Mouse (Mus musculus) G1E (cell line): ENCODE data around the gene Zic5. TPM values are rescaled to one million over a fixed set of nuclear protein-coding genes. Genes with fewer than 3 reads are reported as not detected.

Source experiments
- ATAC-seq: 2 replicates; pipeline ENCODE4 v1.8.0; 2016; ENCODE audit warnings: mild to moderate bottlenecking; ENCODE audit not compliant: insufficient number of reproducible peaks, poor library complexity, low FRiP score, severe bottlenecking; ENCODE audit errors: extremely low read depth
- DNase-seq: peaks from one replicate; pipeline ENCODE4 v3.0.0; 2012; ENCODE audit warnings: low spot score
- H3K27me3 ChIP-seq: 2 replicates; pipeline ENCODE4 v1.6.1; 2012; ENCODE audit warnings: mild to moderate bottlenecking, low read length, inconsistent platforms; ENCODE audit not compliant: insufficient read depth
- H3K36me3 ChIP-seq: replicated peaks from 2 replicates; pipeline ENCODE3; 2012; ENCODE audit warnings: mild to moderate bottlenecking, inconsistent platforms
- H3K4me1 ChIP-seq: 2 replicates; pipeline ENCODE4 v1.6.1; 2012; ENCODE audit warnings: low read depth, low read length, inconsistent platforms, mixed read lengths; ENCODE audit not compliant: insufficient read depth
- H3K4me3 ChIP-seq: 2 replicates; pipeline ENCODE4 v1.5.1; 2012; ENCODE audit warnings: low read depth, mild to moderate bottlenecking, inconsistent platforms, low read length, moderate library complexity, mixed read lengths
- H3K9me3 ChIP-seq: replicated peaks from 2 replicates; pipeline ENCODE4 v1.6.1; 2012; ENCODE audit warnings: inconsistent platforms
- CTCF ChIP-seq: IDR thresholded peaks from 2 replicates; pipeline ENCODE4 v1.5.1; 2012; ENCODE audit warnings: low read depth, low read length, inconsistent platforms, mixed read lengths
- GATA1 ChIP-seq: IDR thresholded peaks from 2 replicates; pipeline ENCODE4 v1.6.1; 2012; ENCODE audit warnings: borderline replicate concordance, low read length, inconsistent platforms, mixed read lengths
- GATA2 ChIP-seq: IDR thresholded peaks from 2 replicates; pipeline ENCODE4 v1.6.1; 2012; ENCODE audit warnings: low read depth, low read length, inconsistent platforms, borderline replicate concordance
- POLR2AphosphoS5 ChIP-seq: IDR thresholded peaks from 2 replicates; pipeline ENCODE4 v1.6.1; 2012; ENCODE audit warnings: low read depth, low read length, inconsistent platforms; ENCODE audit not compliant: insufficient replicate concordance
- TAL1 ChIP-seq: conservative IDR thresholded peaks from 2 replicates; pipeline ENCODE4 v1.6.1; 2012; ENCODE audit warnings: low read depth, low read length, inconsistent platforms, mixed read lengths
- polyA plus RNA-seq: library from polyadenylated mRNA; stranded (reverse); fragments of >175 nt; gene quantifications from 2 replicates; pipeline ENCODE4 v1.2.3, GENCODE M21; 2012
- total RNA-seq, 2 experiments: library from RNA; stranded (forward) in 1 of 2; stranded (reverse) in 1 of 2; fragments of 200-1000 nt in 1 of 2; fragments of >200 nt in 1 of 2; fragmentation: Nextera tagmentation in 1 of 2; gene quantifications; 2 replicates each; pipeline ENCODE4 v1.2.3; 2014 to 2017

Gene Zic5
- not detected in 2 replicates for total RNA-seq (2014; fragmentation: Nextera tagmentation)
- 0.05 TPM in 1 of 2 replicates, not detected in the other for total RNA-seq (2017)
- not detected in 2 replicates for polyA plus RNA-seq

DNA sequence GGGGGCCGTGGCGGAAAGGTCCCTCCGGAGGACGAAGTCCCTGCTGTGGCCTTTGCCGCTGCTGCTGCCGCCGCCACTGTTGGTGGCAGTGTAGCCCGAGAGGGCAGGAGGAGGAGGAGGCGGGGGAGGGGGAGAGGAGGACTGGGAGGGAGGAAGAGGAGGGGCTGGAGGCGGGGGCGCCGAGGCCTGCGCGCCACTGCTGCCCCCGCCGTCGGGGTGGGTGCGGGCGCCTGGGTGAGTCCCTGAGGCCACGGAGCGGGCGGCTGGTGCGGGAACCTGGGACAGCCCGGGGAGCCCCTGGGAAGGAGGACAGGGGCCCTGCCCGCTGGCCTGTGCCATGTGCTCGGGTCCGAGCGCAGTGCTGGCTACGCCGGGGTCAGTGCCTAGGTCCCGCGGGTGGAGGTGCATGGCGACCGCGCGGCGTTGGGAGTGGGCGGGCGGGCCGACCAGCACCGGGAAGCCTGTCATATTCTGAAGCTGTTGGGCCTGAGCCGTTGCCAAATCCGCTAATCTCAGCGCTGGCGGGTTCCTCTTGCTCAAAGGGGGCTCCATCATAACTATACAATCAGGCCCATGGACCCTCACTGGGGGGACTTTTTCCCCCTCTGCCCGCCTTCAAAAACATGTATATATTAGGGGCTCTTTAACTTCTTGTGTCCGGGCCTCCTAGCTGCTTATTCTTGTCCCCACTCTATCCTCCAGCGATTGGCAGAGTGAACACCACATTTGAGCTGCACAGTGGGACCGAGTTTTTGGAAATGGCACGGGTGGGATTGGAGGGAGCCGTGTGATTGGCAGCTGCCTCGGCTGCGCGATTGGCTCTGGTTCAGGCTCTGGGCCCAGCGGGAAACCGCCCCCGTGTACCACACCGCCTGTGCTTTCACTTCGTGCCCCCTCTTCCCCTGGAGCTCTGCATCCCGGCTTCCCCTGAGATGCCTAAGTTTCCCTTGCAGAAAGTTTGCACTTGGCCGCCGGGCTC lies at the start of gene Zic5:
Gene Zic5 (minus strand): TSS at position 915 of the 979 bp plus-strand sequence.
- DNase-seq (no peak), ATAC-seq (no peak)
- Histone ChIP-seq H3K36me3 (no peaks in the 10 kb centered on the region), H3K4me3 (no peak within 1 kb of the TSS; the same call in 1 of the 2 replicates), H3K4me1 (peaks cover 3% of the 10 kb centered on the region; the same call in 1 of the 2 replicates), H3K9me3 (peaks cover 24% of the 10 kb centered on the region), H3K27me3 (peaks cover 7% of the 10 kb centered on the region; the same call in 1 of the 2 replicates)
- TF ChIP-seq CTCF, result no peak
- TF ChIP-seq POLR2AphosphoS5, result no peak
- TF ChIP-seq TAL1, result no peak
- no peak for TF ChIP-seq GATA1
- no peak for TF ChIP-seq GATA2

DNA sequence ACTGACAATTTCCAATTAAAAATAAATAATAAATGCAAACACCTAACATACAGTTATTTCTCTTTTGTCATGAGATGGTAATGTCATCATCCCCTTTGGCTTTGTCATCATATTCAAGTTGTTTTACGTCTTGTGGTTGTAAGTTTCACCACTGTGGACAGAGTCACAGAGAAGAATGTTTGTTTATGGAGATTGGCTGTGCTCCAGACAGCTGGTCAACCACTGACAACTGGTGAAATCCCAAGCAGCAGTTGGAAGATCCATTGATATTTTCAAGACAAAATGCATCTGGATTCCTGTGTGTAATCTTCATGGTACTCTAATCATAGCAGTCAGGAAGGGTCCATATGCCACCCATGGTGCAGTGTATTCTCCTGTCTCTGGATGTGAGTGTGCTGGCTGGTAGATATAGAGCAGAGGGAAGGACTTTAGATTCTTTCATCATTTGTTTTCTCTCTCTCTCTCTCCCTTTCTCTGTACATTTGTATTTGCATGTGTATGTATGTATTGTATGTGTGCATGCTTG lies 48.1 kb upstream of the Zic5 start:
- H3K36me3 ChIP-seq, result no peaks in the 10 kb centered on the region
- DNase-seq (no peak), ATAC-seq (no peak)
- peaks cover 12% of the 10 kb centered on the region; the same call in 1 of the 2 replicates for H3K27me3 ChIP-seq
- H3K9me3 ChIP-seq, result no peaks in the 10 kb centered on the region
- no peaks in the 10 kb centered on the region for H3K4me1 ChIP-seq
- no peak for TF ChIP-seq CTCF
- no peak overlapping the region for H3K4me3 ChIP-seq

DNA sequence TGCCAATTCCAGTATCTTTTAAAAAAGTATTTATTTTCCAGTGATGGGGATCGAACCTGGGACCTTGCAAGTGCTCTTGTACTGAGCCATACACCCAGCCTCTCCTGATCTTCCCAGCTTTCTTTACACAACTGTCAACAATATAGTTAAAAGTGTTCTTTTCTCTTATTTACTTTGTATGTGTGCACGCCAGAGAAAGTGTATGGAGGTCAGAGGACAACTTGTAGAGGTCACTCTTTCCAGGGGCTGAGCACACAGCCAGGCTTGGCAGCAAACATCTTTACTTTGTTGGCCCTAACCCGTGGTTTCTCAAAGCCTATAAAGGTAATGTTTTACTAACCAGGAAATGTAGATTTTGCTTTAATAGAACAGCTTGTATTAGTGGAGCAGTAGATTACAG lies 46.0 kb upstream of the Zic5 start:
- ATAC-seq (no peak), DNase-seq (no peak)
- H3K4me1 ChIP-seq, result no peaks in the 10 kb centered on the region
- no peak overlapping the region for H3K4me3 ChIP-seq
- no peak for TF ChIP-seq GATA1
- TF ChIP-seq GATA2, result no peak
- TF ChIP-seq CTCF, result no peak
- no peak for TF ChIP-seq POLR2AphosphoS5
- no peak for TF ChIP-seq TAL1
- H3K9me3 ChIP-seq, result no peaks in the 10 kb centered on the region
- H3K36me3 ChIP-seq, result no peaks in the 10 kb centered on the region
- H3K27me3 ChIP-seq, result peaks cover 12% of the 10 kb centered on the region; the same call in 1 of the 2 replicates

DNA sequence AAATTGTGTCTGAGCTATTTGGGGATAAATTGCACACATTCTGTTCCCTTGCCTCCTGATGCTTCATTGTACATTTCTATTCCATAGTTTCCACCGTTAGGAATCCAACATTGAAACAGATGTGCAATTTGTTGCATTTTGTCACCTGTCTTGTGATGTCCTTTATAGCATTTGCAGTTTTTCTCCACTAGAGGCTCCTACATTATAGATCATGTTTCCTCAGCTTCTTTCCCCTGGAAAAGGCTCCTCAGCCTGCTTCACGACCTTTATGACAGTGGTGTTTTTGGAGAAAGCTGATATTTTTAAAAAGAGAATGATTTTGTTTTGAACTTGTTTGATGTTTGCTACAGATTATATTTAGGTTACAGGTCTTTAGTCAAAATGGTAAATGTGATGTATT lies 43.6 kb upstream of the Zic5 start:
- no peak for DNase-seq
- TF ChIP-seq GATA1 (no peak), POLR2AphosphoS5 (no peak), TAL1 (no peak), GATA2 (no peak), CTCF (no peak)
- ATAC-seq, result no peak
- Histone ChIP-seq H3K27me3 (peaks cover 12% of the 10 kb centered on the region; the same call in 1 of the 2 replicates), H3K36me3 (no peaks in the 10 kb centered on the region), H3K4me3 (no peak overlapping the region), H3K9me3 (no peaks in the 10 kb centered on the region), H3K4me1 (no peaks in the 10 kb centered on the region)

DNA sequence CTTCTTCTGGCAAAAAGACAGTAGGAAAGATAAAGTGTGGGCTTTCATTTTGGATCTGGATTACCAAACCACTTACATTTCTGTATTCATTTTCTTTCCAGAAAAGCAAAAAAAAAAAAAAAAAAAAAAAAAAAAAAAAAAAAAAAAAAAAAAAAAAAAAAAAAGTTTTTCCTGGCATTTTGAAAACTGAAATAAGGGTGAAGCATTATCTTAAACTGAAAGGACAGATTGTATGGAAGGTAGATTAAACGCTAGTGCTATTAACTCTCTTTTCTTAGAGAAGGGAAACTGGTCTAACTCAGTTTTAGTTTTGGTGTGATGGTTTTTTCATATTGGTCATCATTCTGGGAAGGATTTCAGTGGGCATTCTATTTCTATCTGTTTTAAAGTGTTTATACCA lies 26.5 kb upstream of the Zic5 start:
- no peaks in the 10 kb centered on the region for H3K4me1 ChIP-seq
- H3K36me3 ChIP-seq, result no peaks in the 10 kb centered on the region
- H3K27me3 ChIP-seq, result peaks cover 12% of the 10 kb centered on the region
- TF ChIP-seq CTCF (no peak), TAL1 (no peak)
- H3K4me3 ChIP-seq, result no peak overlapping the region
- H3K9me3 ChIP-seq, result peaks cover 6% of the 10 kb centered on the region; the same call in 1 of the 2 replicates
- ATAC-seq, result no peak
- DNase-seq, result no peak

DNA sequence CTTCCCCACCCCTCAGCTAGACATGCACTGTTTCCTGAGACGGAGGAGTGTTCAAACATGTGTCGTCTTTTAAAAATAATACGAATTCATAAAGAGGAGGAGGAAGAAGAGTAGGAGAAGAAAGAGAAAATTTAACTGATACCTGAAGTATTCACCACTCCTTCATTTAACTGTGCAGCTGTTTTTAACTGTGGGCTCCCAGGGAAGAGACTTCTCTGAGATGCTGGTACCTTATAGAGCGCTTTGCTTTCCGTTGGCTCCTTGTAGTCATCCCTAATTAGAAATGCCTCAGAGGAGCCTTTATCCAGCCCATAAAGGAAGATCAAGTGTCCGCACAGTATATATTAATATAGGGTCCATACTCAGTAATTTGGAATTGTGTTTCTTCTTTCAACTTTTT lies 26.0 kb upstream of the Zic5 start:
- Histone ChIP-seq H3K4me1 (no peaks in the 10 kb centered on the region), H3K9me3 (peaks cover 6% of the 10 kb centered on the region; the same call in 1 of the 2 replicates), H3K27me3 (peaks cover 12% of the 10 kb centered on the region), H3K36me3 (no peaks in the 10 kb centered on the region), H3K4me3 (no peak overlapping the region)
- no peak for DNase-seq
- no peak for ATAC-seq
- TF ChIP-seq CTCF, result no peak
- no peak for TF ChIP-seq GATA2
- TF ChIP-seq GATA1, result no peak
- no peak for TF ChIP-seq TAL1
- no peak for TF ChIP-seq POLR2AphosphoS5
